Mouse (Mus musculus): ENCODE measurements at regions not wholly inside any gene's neighbourhood (a gene's known extent, or its start where the extent isn't known, plus 50 kb on each side); places are given as distances from the start of the nearest gene placed in this dataset.

DNA sequence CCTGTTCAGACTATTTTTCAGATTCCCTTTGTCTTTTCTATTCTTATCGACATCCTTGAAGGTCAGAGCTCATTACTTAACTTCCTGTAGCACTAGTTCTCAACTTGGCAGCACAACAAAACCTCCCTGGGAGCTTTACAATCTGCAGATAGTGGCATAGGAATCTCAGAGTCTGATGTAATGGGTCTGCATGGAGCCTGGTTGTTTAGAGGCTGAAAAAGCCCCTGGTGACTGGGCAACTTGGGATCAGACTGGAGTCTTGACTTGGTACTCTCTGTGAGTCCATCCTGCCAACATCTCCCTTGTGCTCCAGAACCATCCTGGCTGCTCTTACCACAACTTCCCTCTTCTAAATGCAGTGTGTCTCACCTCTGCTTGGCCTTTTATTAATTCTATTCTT is 166.4 kb upstream of the Rgmb start:
- TF ChIP-seq CTCF (IDR thresholded peaks at IDR 0.05 in 2 of 3, conservative IDR thresholded peaks at IDR 0.05 in 1 of 3; ENCODE audit: control insufficient read depth in 1 of 3, insufficient read depth in 1 of 3, low read depth in 2 of 3, low read length in 3 of 3, poor library complexity in 1 of 3, severe bottlenecking in 1 of 3) (no peak), MYC (IDR thresholded peaks at IDR 0.05; ENCODE audit: low read depth, low read length) (no peak), POLR2A (IDR thresholded peaks at IDR 0.05; ENCODE audit: control insufficient read depth in 1 of 2, insufficient read depth in 1 of 2, low read depth in 1 of 2, low read length in 2 of 2, poor library complexity in 1 of 2) (no peak), EP300 (IDR thresholded peaks at IDR 0.05; ENCODE audit: low read depth in 1 of 2, low read length in 2 of 2) (no peak), ZNF384 (IDR thresholded peaks at IDR 0.05; ENCODE audit: low read depth, low read length) (no peak), USF1 (IDR thresholded peaks at IDR 0.05; ENCODE audit: low read depth, low read length) (no peak), TAL1 (IDR thresholded peaks at IDR 0.05; ENCODE audit: low read length) (no peak), POLR2AphosphoS2 (IDR thresholded peaks at IDR 0.05; ENCODE audit: low read length) (no peak), GABPA (IDR thresholded peaks at IDR 0.05; ENCODE audit: low read depth, low read length) (no peak), MAX (IDR thresholded peaks at IDR 0.05; ENCODE audit: low read length) (no peak), RAD21 (IDR thresholded peaks at IDR 0.05; ENCODE audit: low read depth, low read length) (no peak)
